Mouse (Mus musculus): ENCODE measurements around the gene Irf3.
A peak's percentile ranks its signal among the peaks of the same experiment; 100 is the strongest.
"Not testable (repeated sequence)": the region's sequence is repeated elsewhere in the genome, so short reads cannot be mapped to it uniquely, and the experiment has no call there.

The Irf3 gene

GRCm38 (mm10) chr7:45007846-45008245 is 10.4 kb downstream of the Irf3 start:
- no peak for DNase-seq (ENCODE audit: low spot score in 2 of 2)

- no peak for DNase-seq (ENCODE audit: low spot score in 2 of 2)
These were observed 11.0 kb downstream of the Irf3 start for GRCm38 (mm10) chr7:45008411-45008810.

GRCm38 (mm10) chr7:45012011-45012410 is 14.6 kb downstream of the Irf3 start:
- no peak for DNase-seq (ENCODE audit: low spot score in 2 of 2)

GRCm38 (mm10) chr7:45012824-45013223 is 15.4 kb downstream of the Irf3 start:
- DNase-seq (ENCODE audit: low spot score in 2 of 2) = no peak

- no peak for DNase-seq (ENCODE audit: low spot score in 2 of 2)
These were observed 16.1 kb downstream of the Irf3 start for GRCm38 (mm10) chr7:45013366-45014095.

- DNase-seq (ENCODE audit: low spot score in 2 of 2) = no peak
These were observed 16.6 kb downstream of the Irf3 start for GRCm38 (mm10) chr7:45014096-45014451.

GRCm38 (mm10) chr7:45015344-45015956 is 18.0 kb downstream of the Irf3 start:
- no peak for DNase-seq (ENCODE audit: low spot score in 2 of 2)

GRCm38 (mm10) chr7:45015957-45016612 is 18.6 kb downstream of the Irf3 start, which contains the start of gene Scaf1:
Gene Scaf1, minus strand, starts transcription at chr7:45016363.
- DNase-seq (ENCODE audit: low spot score in 2 of 2) = peak; percentile 98 to 99

- no peak for DNase-seq (ENCODE audit: low spot score in 2 of 2)
These were observed 19.3 kb downstream of the Irf3 start for GRCm38 (mm10) chr7:45016761-45017160.

- DNase-seq (ENCODE audit: low spot score in 2 of 2) = peak in 1 of 2 experiments; percentile 63
These were observed 20.0 kb downstream of the Irf3 start, which contains the start of gene Rras for GRCm38 (mm10) chr7:45017242-45018061. Gene Rras, plus strand, starts transcription at chr7:45017961.

- no peak for DNase-seq (ENCODE audit: low spot score in 2 of 2)
These were observed 21.7 kb downstream of the Irf3 start for GRCm38 (mm10) chr7:45019031-45019571.

GRCm38 (mm10) chr7:45020225-45020624 is 22.8 kb downstream of the Irf3 start:
- DNase-seq (ENCODE audit: low spot score in 2 of 2) = no peak

GRCm38 (mm10) chr7:45023711-45024110 is 26.3 kb downstream of the Irf3 start:
- DNase-seq (ENCODE audit: low spot score in 2 of 2) = not testable (repeated sequence)

GRCm38 (mm10) chr7:45024281-45025248 is 27.1 kb downstream of the Irf3 start:
- no peak for DNase-seq (ENCODE audit: low spot score in 2 of 2)

- DNase-seq (ENCODE audit: low spot score in 2 of 2) = no peak
These were observed 28.3 kb downstream of the Irf3 start for GRCm38 (mm10) chr7:45025601-45026220.

GRCm38 (mm10) chr7:45026256-45026655 is 28.8 kb downstream of the Irf3 start:
- DNase-seq (ENCODE audit: low spot score in 2 of 2) = no peak

GRCm38 (mm10) chr7:45027761-45028160 is 30.3 kb downstream of the Irf3 start:
- no peak for DNase-seq (ENCODE audit: low spot score in 2 of 2)

GRCm38 (mm10) chr7:45028351-45028750 is 30.9 kb downstream of the Irf3 start:
- no peak for DNase-seq (ENCODE audit: low spot score in 2 of 2)

- DNase-seq (ENCODE audit: low spot score in 2 of 2) = no peak
These were observed 32.5 kb downstream of the Irf3 start for GRCm38 (mm10) chr7:45029995-45030394.

- DNase-seq (ENCODE audit: low spot score in 2 of 2) = no peak
These were observed 33.4 kb downstream of the Irf3 start for GRCm38 (mm10) chr7:45030857-45031256.

Data from cerebellum, postnatal 4 days (tissue).